9 mouse cellular contexts compared by ENCODE assay signal in genomic region chr2:3424579-3424910, GRCm38 (mm10). TPM values are rescaled to one million over a fixed set of nuclear protein-coding genes. Genes with fewer than 3 reads are reported as not detected.
DNase-seq lines count a peak whose midpoint lies in the region; ATAC-seq and TF ChIP-seq lines count a peak whose summit lies in the region.
"Had no signal": no experiment of that assay in that cellular context is flagged by ENCODE, and none has a peak within 500 bp of the region (broad histone marks: within the 10 kb centered on the region; RNA-seq: fewer than 3 reads in every experiment).

No protein-coding gene starts in this region.

- dilution Hi-C loops in CH12.LX (cut with MboI; ENCODE audit: extremely low pct_ligation_motif_present, extremely low pct_unique_long_range_greater_than_20kb, low sequenced_read_pairs), result no loop called here

- H3K79me2 ChIP-seq in CH12.LX (replicated peaks; ENCODE audit: control insufficient read depth, extremely low read depth, insufficient read depth, poor library complexity, severe bottlenecking), result 0 out of 2 replicates have a peak, but pooled peaks cover 2% of the 10 kb centered on the region

- no peak for TF ChIP-seq RAD21 in CH12.LX (IDR thresholded peaks at IDR 0.05; ENCODE audit: low read depth, low read length)

- H3K27ac ChIP-seq in heart, embryonic 13.5 days (replicated peaks), result no peak overlapping the region
- no peak overlapping the region for H3K27ac ChIP-seq in CH12.LX (ENCODE audit: insufficient read depth, low read depth)
- H3K27ac ChIP-seq in forebrain, embryonic 14.5 days (ENCODE audit: low read depth, low read length), result no peak overlapping the region
- H3K27ac ChIP-seq in liver, embryonic 16.5 days (ENCODE audit: low read length), result peak overlapping the region; percentile 18

- in situ Hi-C loops in CH12.LX (cut with MboI; ENCODE audit: low pct_ligation_motif_present, low pct_unique_long_range_greater_than_20kb, low sequenced_read_pairs), result no loop called here

- H3K9me3 ChIP-seq in heart, embryonic 13.5 days, result no peaks in the 10 kb centered on the region
- no peaks in the 10 kb centered on the region for H3K9me3 ChIP-seq in CH12.LX (replicated peaks; ENCODE audit: low read length)
- H3K9me3 ChIP-seq in forebrain, embryonic 14.5 days (replicated peaks; ENCODE audit: control insufficient read depth, low read length), result no peaks in the 10 kb centered on the region
- no peaks in the 10 kb centered on the region for H3K9me3 ChIP-seq in liver, embryonic 16.5 days (replicated peaks; ENCODE audit: control insufficient read depth, low read length)

- peak overlapping the region; percentile 99 for H3K4me2 ChIP-seq in heart, embryonic 13.5 days
- H3K4me2 ChIP-seq in CH12.LX (ENCODE audit: insufficient read depth, low read depth, poor library complexity, severe bottlenecking), result peak overlapping the region; percentile 54
- H3K4me2 ChIP-seq in forebrain, embryonic 14.5 days (ENCODE audit: low read length), result peak overlapping the region; percentile 90
- H3K4me2 ChIP-seq in liver, embryonic 16.5 days (ENCODE audit: low read depth, low read length), result peak overlapping the region; percentile 92

- H3K4me1 ChIP-seq in heart, embryonic 13.5 days, result peaks cover 14% of the 10 kb centered on the region
- H3K4me1 ChIP-seq in CH12.LX (ENCODE audit: control insufficient read depth in 1 of 2, insufficient read depth in 2 of 2), result peaks cover 5 to 26% of the 10 kb centered on the region in 2 experiments; a peak in 3 of 4 replicates
- H3K4me1 ChIP-seq in forebrain, embryonic 14.5 days (ENCODE audit: control insufficient read depth, insufficient read depth, low read length), result peaks cover 8% of the 10 kb centered on the region
- H3K4me1 ChIP-seq in liver, embryonic 16.5 days (ENCODE audit: control insufficient read depth, low read depth, low read length), result peaks cover 5% of the 10 kb centered on the region

- no peak for DNase-seq in heart, adult 18-20 months
- DNase-seq in CH12.LX (ENCODE audit: extremely low read depth) (no peak), adipocyte (ENCODE audit: low spot score) (no peak)
- peak; percentile 13 for DNase-seq in forebrain, embryonic 14.5 days (ENCODE audit: low spot score)
- DNase-seq in cerebellum, adult 11 months, result no peak
- DNase-seq in adrenal gland, adult 18-20 months (ENCODE audit: low spot score in 2 of 2), result no peak

- ATAC-seq in heart, embryonic 13.5 days (ENCODE audit: extremely low read depth, insufficient number of reproducible peaks, low FRiP score, low TSS enrichment), result no peak
- ATAC-seq in forebrain, embryonic 14.5 days, result no peak
- ATAC-seq in liver, embryonic 16.5 days (ENCODE audit: low read depth), result no peak

- peak overlapping the region; percentile 83 for H3K9ac ChIP-seq in heart, embryonic 13.5 days
- H3K9ac ChIP-seq in CH12.LX (ENCODE audit: insufficient read depth, low read depth), result peak overlapping the region; percentile 28
- H3K9ac ChIP-seq in forebrain, embryonic 14.5 days (ENCODE audit: low read length), result peak overlapping the region; percentile 67
- peak overlapping the region; percentile 73 for H3K9ac ChIP-seq in liver, embryonic 16.5 days (ENCODE audit: low read depth, low read length)

- H3K36me3 ChIP-seq in heart, embryonic 13.5 days, result 0 out of 2 replicates have a peak, but pooled peaks cover 3% of the 10 kb centered on the region
- peaks cover 9 to 26% of the 10 kb centered on the region in 2 experiments for H3K36me3 ChIP-seq in CH12.LX (replicated peaks in 1 of 2; ENCODE audit: control insufficient read depth in 1 of 2, insufficient read depth in 1 of 2, low read length in 1 of 2)
- peaks cover 3% of the 10 kb centered on the region; the same call in 1 of the 2 replicates for H3K36me3 ChIP-seq in forebrain, embryonic 14.5 days (ENCODE audit: control insufficient read depth, insufficient read depth, low read length)
- no peaks in the 10 kb centered on the region for H3K36me3 ChIP-seq in liver, embryonic 16.5 days (ENCODE audit: control insufficient read depth, insufficient read depth)

- no peak for TF ChIP-seq POLR2A in CH12.LX (IDR thresholded peaks at IDR 0.05; ENCODE audit: low read depth, low read length)

- TF ChIP-seq EP300 in CH12.LX (IDR thresholded peaks at IDR 0.05; ENCODE audit: low read length), result no peak

- no peaks in the 10 kb centered on the region; the same call in 1 of the 2 replicates for H3K27me3 ChIP-seq in heart, embryonic 13.5 days (replicated peaks)
- H3K27me3 ChIP-seq in CH12.LX (replicated peaks), result no peaks in the 10 kb centered on the region
- H3K27me3 ChIP-seq in forebrain, embryonic 14.5 days (replicated peaks; ENCODE audit: control insufficient read depth, insufficient read depth, low read length), result no peaks in the 10 kb centered on the region
- no peaks in the 10 kb centered on the region for H3K27me3 ChIP-seq in liver, embryonic 16.5 days (ENCODE audit: control insufficient read depth, insufficient read depth, low read depth, low read length)

- WGBS in heart, embryonic 13.5 days, result 7% methylated on average over 10 of the region's 10 CpGs
- 10% methylated on average over 9 of the region's 10 CpGs for WGBS in forebrain, embryonic 14.5 days
- under 1% methylated on average over 10 of the region's 10 CpGs for WGBS in liver, embryonic 16.5 days (ENCODE audit: insufficient replicate concordance)

- TF ChIP-seq CTCF in CH12.LX (conservative IDR thresholded peaks at IDR 0.05 in 1 of 2, IDR thresholded peaks at IDR 0.05 in 1 of 2; ENCODE audit: low read depth in 2 of 2, low read length in 2 of 2), result no peak

- H3K4me3 ChIP-seq in heart, embryonic 13.5 days, result peak overlapping the region; percentile 88
- peak overlapping the region; percentile 71 to 96 (median 95) for H3K4me3 ChIP-seq in CH12.LX (replicated peaks in 1 of 3; ENCODE audit: low read depth in 2 of 3, low read length in 2 of 3, poor library complexity in 1 of 3)
- peak overlapping the region; percentile 71 for H3K4me3 ChIP-seq in forebrain, embryonic 14.5 days (ENCODE audit: low read depth, low read length)
- H3K4me3 ChIP-seq in liver, embryonic 16.5 days (ENCODE audit: low read depth, low read length), result peak overlapping the region; percentile 87

TF ChIP-seq in CH12.LX, 34 proteins besides CTCF, POLR2A, EP300 and RAD21:
- TF ChIP-seq BHLHE40 (IDR thresholded peaks at IDR 0.05; ENCODE audit: low read depth, low read length) (peak; percentile 45; the same call in 1 of the 2 replicates), SMC3 (IDR thresholded peaks at IDR 0.05; ENCODE audit: low read depth, low read length) (no peak)
TF ChIP-seq in CH12.LX: peak in this region for 1.

RNA-seq across cellular contexts. Expression of gene Dclre1c, which starts 0.6 kb away (rescaled TPM):
- polyA plus RNA-seq in heart, embryonic 13.5 days (2015; fragmentation: Nextera tagmentation; extraction: Ambion mirVana), result 4.9 and 5.0 TPM in 2 replicates
- total RNA-seq in heart, adult 18-20 months (2021), result 1 to 10 TPM; 2.4 to 4.0 TPM
- total RNA-seq in CH12.LX (2012; rRNA removed) (4.9 and 6.0 TPM in 2 replicates), CH12.LX (2014; rRNA removed) (7.0 and 8.7 TPM in 2 replicates)
- polyA plus RNA-seq in CH12.LX (2012; ENCODE audit: insufficient read length, low read depth), result 7.3 and 9.6 TPM in 2 replicates
- polyA plus RNA-seq in forebrain, embryonic 14.5 days (2014; fragmentation: Nextera tagmentation; extraction: Ambion mirVana), result 7.3 and 7.8 TPM in 2 replicates
- polyA plus RNA-seq in liver, embryonic 16.5 days (2015; fragmentation: Nextera tagmentation; extraction: Ambion mirVana), result 3.9 and 4.2 TPM in 2 replicates
- 1 to 10 TPM; 7.6 to 7.8 TPM for total RNA-seq in adrenal gland, adult 18-20 months (2021)

RNA-seq across cellular contexts. Expression of gene Meig1, which starts 2.1 kb away (rescaled TPM):
- polyA plus RNA-seq in heart, embryonic 13.5 days (2015; fragmentation: Nextera tagmentation; extraction: Ambion mirVana), result not detected in 2 replicates
- total RNA-seq in heart, adult 18-20 months (2021), result 1 to 10 TPM; 2.3 to 2.5 TPM
- not detected in 2 replicates for total RNA-seq in CH12.LX (2012; rRNA removed)
- not detected in 2 replicates for total RNA-seq in CH12.LX (2014; rRNA removed)
- polyA plus RNA-seq in CH12.LX (2012; ENCODE audit: insufficient read length, low read depth), result not detected in 2 replicates
- 5.7 and 6.3 TPM in 2 replicates for polyA plus RNA-seq in forebrain, embryonic 14.5 days (2014; fragmentation: Nextera tagmentation; extraction: Ambion mirVana)
- polyA plus RNA-seq in liver, embryonic 16.5 days (2015; fragmentation: Nextera tagmentation; extraction: Ambion mirVana), result not detected in 2 replicates
- not detected for total RNA-seq in adrenal gland, adult 18-20 months (2021)
- total RNA-seq: gastrocnemius, adult 18-20 months had no signal

RNA-seq across cellular contexts. Expression of gene Olah, which starts 27.5 kb away (rescaled TPM):
- not detected in 2 replicates for polyA plus RNA-seq in heart, embryonic 13.5 days (2015; fragmentation: Nextera tagmentation; extraction: Ambion mirVana)
- total RNA-seq in heart, adult 18-20 months (2021), result not detected
- total RNA-seq in CH12.LX (2012; rRNA removed) (not detected in 2 replicates), CH12.LX (2014; rRNA removed) (0.39 TPM in 1 of 2 replicates, not detected in the other)
- not detected in 2 replicates for polyA plus RNA-seq in CH12.LX (2012; ENCODE audit: insufficient read length, low read depth)
- not detected in 2 replicates for polyA plus RNA-seq in forebrain, embryonic 14.5 days (2014; fragmentation: Nextera tagmentation; extraction: Ambion mirVana)
- polyA plus RNA-seq in liver, embryonic 16.5 days (2015; fragmentation: Nextera tagmentation; extraction: Ambion mirVana), result not detected in 2 replicates
- under 1 TPM in 1 of 2 experiments, not detected in 1; 0.16 TPM for total RNA-seq in adrenal gland, adult 18-20 months (2021)
- total RNA-seq: gastrocnemius, adult 18-20 months had no signal

RNA-seq across cellular contexts. Expression of gene Suv39h2, which starts 50.3 kb away (rescaled TPM):
- 8.7 and 9.6 TPM in 2 replicates for polyA plus RNA-seq in heart, embryonic 13.5 days (2015; fragmentation: Nextera tagmentation; extraction: Ambion mirVana)
- under 1 TPM; 0.62 to 0.72 TPM for total RNA-seq in heart, adult 18-20 months (2021)
- total RNA-seq in CH12.LX (2012; rRNA removed) (9.6 and 10.9 TPM in 2 replicates), CH12.LX (2014; rRNA removed) (17.3 and 21.0 TPM in 2 replicates)
- polyA plus RNA-seq in CH12.LX (2012; ENCODE audit: insufficient read length, low read depth), result 11.4 and 12.4 TPM in 2 replicates
- 19.1 and 21.4 TPM in 2 replicates for polyA plus RNA-seq in forebrain, embryonic 14.5 days (2014; fragmentation: Nextera tagmentation; extraction: Ambion mirVana)
- polyA plus RNA-seq in liver, embryonic 16.5 days (2015; fragmentation: Nextera tagmentation; extraction: Ambion mirVana), result 3.7 and 4.0 TPM in 2 replicates
- total RNA-seq in adrenal gland, adult 18-20 months (2021), result 1 to 10 TPM; 1.5 to 2.0 TPM

Comparison
In these comparisons a context has a peak if more than half of its experiments do, and no peak if none do; other contexts are left out.
1. H3K9ac ChIP-seq: peak in every context shown above with its lines; median percentile 83 in heart, embryonic 13.5 days; 73 in liver, embryonic 16.5 days; 67 in forebrain, embryonic 14.5 days; 28 in CH12.LX.